Mouse (Mus musculus): ENCODE measurements at regions not wholly inside any gene's neighbourhood (a gene's known extent, or its start where the extent isn't known, plus 50 kb on each side); places are given as distances from the start of the nearest gene placed in this dataset.

DNA sequence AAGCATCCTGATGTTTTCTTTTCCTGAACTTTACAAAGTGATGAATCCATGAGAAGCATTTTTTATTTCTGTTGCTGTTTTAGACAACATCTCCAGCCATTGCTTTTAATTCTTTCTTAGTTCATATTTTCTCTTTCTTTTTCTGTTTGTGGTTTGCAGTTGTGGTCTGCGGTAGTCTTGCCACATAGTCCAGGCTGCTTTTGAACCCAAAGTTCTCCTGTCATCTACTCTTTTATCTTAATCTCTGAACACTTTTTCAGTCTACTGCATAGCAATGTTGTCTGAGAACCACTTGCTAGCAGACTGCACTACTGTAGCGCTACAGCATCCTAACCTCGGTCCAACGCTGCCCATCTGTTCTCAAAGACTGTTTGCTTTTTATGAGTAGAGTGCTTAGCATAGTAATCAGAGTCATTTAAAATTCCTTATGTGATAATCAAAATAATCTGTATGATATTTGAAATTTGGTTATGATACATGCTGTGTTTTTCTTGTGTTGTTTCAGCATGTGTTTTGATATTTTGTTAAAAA is 177.0 kb downstream of the Plppr4 start:
- TF ChIP-seq CTCF (IDR thresholded peaks at IDR 0.05; ENCODE audit: low read depth, low read length), result no peak
- TF ChIP-seq POLR2A (IDR thresholded peaks at IDR 0.05; ENCODE audit: extremely low read depth, insufficient read depth, low read length), result no peak

Data from liver, adult 2 months (tissue).